Mouse (Mus musculus) kidney, adult 8-10 months (tissue): Measurements from ENCODE around the gene Gm3115.
"Not testable (repeated sequence)": the region's sequence is repeated elsewhere in the genome, so short reads cannot be mapped to it uniquely, and the experiment has no call there.

Experiments
- DNase-seq, 2 experiments: peaks; one replicate each; pipeline ENCODE4 v3.0.0; 2022

The Gm3115 gene

GRCm38 (mm10) chr14:4083820-4084219, at the start of gene Gm3115:
Gene Gm3115 (plus strand): TSS chr14:4084120.
- DNase-seq: not testable (repeated sequence)

- DNase-seq: not testable (repeated sequence)
Measured at GRCm38 (mm10) chr14:4110426-4110825, 26.5 kb downstream of the Gm3115 start, which contains the start of gene Gm8108. Gene Gm8108 (plus strand): TSS chr14:4110526.

GRCm38 (mm10) chr14:4141646-4142045, 57.7 kb downstream of the Gm3115 start:
- DNase-seq: not testable (repeated sequence)
